Mouse (Mus musculus) megakaryocyte-erythroid progenitor cell, adult 5-6 weeks (primary cell): ENCODE measurements around the gene Lrwd1. TPM values are rescaled to one million over a fixed set of nuclear protein-coding genes. Genes with fewer than 3 reads are reported as not detected.

Source experiments
- total RNA-seq, 2 experiments: library from RNA; stranded (forward) in 1 of 2; stranded (reverse) in 1 of 2; fragments of 200-1000, 215-1000 nt in 1 of 2; fragments of >200 nt in 1 of 2; fragmentation: Nextera tagmentation in 1 of 2; gene quantifications; 2 replicates each; pipeline ENCODE4 v1.2.3; 2014 to 2017

The Lrwd1 gene
- total RNA-seq, 2 experiments from 2014 or later, result 49.6 to 64.7 TPM

Other genes starting within 250 kb of the Lrwd1 start
- gene Hspb1, start 248.2 kb downstream of the Lrwd1 start, total RNA-seq (2014; fragmentation: Nextera tagmentation), result not detected in 2 replicates
- gene Hspb1, start 248.2 kb downstream of the Lrwd1 start, total RNA-seq (2017), result not detected in 2 replicates
- 125 and 138 TPM in 2 replicates for gene Ywhag, start 201.5 kb downstream of the Lrwd1 start, total RNA-seq (2014; fragmentation: Nextera tagmentation)
- 88.3 and 92.5 TPM in 2 replicates for gene Ywhag, start 201.5 kb downstream of the Lrwd1 start, total RNA-seq (2017)
- gene Ssc4d, start 161.5 kb downstream of the Lrwd1 start, total RNA-seq (2014; fragmentation: Nextera tagmentation), result 1.7 and 3.2 TPM in 2 replicates
- gene Ssc4d, start 161.5 kb downstream of the Lrwd1 start, total RNA-seq (2017), result 3.5 TPM in 1 of 2 replicates, not detected in the other
- not detected in 2 replicates for gene Zp3, start 156.0 kb downstream of the Lrwd1 start, total RNA-seq (2014; fragmentation: Nextera tagmentation)
- not detected in 2 replicates for gene Zp3, start 156.0 kb downstream of the Lrwd1 start, total RNA-seq (2017)
- gene Dtx2, start 141.3 kb downstream of the Lrwd1 start, total RNA-seq (2014; fragmentation: Nextera tagmentation), result 5.6 and 22.1 TPM in 2 replicates
- 2.3 and 4.2 TPM in 2 replicates for gene Dtx2, start 141.3 kb downstream of the Lrwd1 start, total RNA-seq (2017)
- gene Upk3b, start 97.6 kb downstream of the Lrwd1 start, total RNA-seq (2014; fragmentation: Nextera tagmentation), result not detected in 2 replicates
- gene Upk3b, start 97.6 kb downstream of the Lrwd1 start, total RNA-seq (2017), result not detected in 2 replicates
- not detected in 2 replicates for gene Upk3bl, start 81.6 kb downstream of the Lrwd1 start, total RNA-seq (2014; fragmentation: Nextera tagmentation)
- not detected in 2 replicates for gene Upk3bl, start 81.6 kb downstream of the Lrwd1 start, total RNA-seq (2017)
- gene Rasa4, start 52.2 kb downstream of the Lrwd1 start, total RNA-seq (2014; fragmentation: Nextera tagmentation), result 3.9 and 5.2 TPM in 2 replicates
- gene Rasa4, start 52.2 kb downstream of the Lrwd1 start, total RNA-seq (2017), result 1.7 and 2.1 TPM in 2 replicates
- 227 and 248 TPM in 2 replicates for gene Polr2j, start 19.4 kb downstream of the Lrwd1 start, total RNA-seq (2014; fragmentation: Nextera tagmentation)
- gene Polr2j, start 19.4 kb downstream of the Lrwd1 start, total RNA-seq (2017), result 163 and 177 TPM in 2 replicates
- 12.1 and 19.2 TPM in 2 replicates for gene Alkbh4, start 72 bp upstream of the Lrwd1 start, total RNA-seq (2014; fragmentation: Nextera tagmentation)
- gene Alkbh4, start 72 bp upstream of the Lrwd1 start, total RNA-seq (2017), result 8.1 and 8.5 TPM in 2 replicates
- 14.5 and 20.3 TPM in 2 replicates for gene Orai2, start 34.6 kb upstream of the Lrwd1 start, total RNA-seq (2014; fragmentation: Nextera tagmentation)
- 10.1 and 23.9 TPM in 2 replicates for gene Orai2, start 34.6 kb upstream of the Lrwd1 start, total RNA-seq (2017)
- 24.2 and 32.6 TPM in 2 replicates for gene Prkrip1, start 62.9 kb upstream of the Lrwd1 start, total RNA-seq (2014; fragmentation: Nextera tagmentation)
- 67.4 and 131 TPM in 2 replicates for gene Prkrip1, start 62.9 kb upstream of the Lrwd1 start, total RNA-seq (2017)
- 1.7 and 3.0 TPM in 2 replicates for gene Sh2b2, start 110.5 kb upstream of the Lrwd1 start, total RNA-seq (2014; fragmentation: Nextera tagmentation)
- gene Sh2b2, start 110.5 kb upstream of the Lrwd1 start, total RNA-seq (2017), result 0.09 and 1.8 TPM in 2 replicates